Mouse (Mus musculus) forebrain, embryonic 11.5 days (tissue): Measurements from ENCODE around the gene Tpst2. TPM values are rescaled to one million over a fixed set of nuclear protein-coding genes. Genes with fewer than 3 reads are reported as not detected.

Source experiments
- ATAC-seq: fragments of 200-750 bp; cut with Nextera tagmentation; replicated peaks from 2 replicates; pipeline ENCODE4 v1.8.0; 2017; ENCODE audit warnings: moderate TSS enrichment; ENCODE audit not compliant: low FRiP score
- DNase-seq: peaks from one replicate; pipeline ENCODE4 v3.0.0-alpha.2; 2017; ENCODE audit warnings: low spot score
- H3K27ac ChIP-seq: fragments of 300-500 bp; sonication (generic); 2 replicates; pipeline ENCODE4 v1.5.1; 2014; ENCODE audit warnings: low read depth, low read length
- H3K27me3 ChIP-seq: fragments of 300-500 bp; sonication (generic); 2 replicates; pipeline ENCODE4 v1.6.1; 2014; ENCODE audit warnings: mild to moderate bottlenecking, low read length, mixed read lengths; ENCODE audit not compliant: control insufficient read depth, insufficient read depth
- H3K36me3 ChIP-seq: fragments of 300-500 bp; sonication (generic); 2 replicates; pipeline ENCODE4 v1.6.1; 2014; ENCODE audit warnings: mild to moderate bottlenecking, low read length, moderate library complexity, mixed read lengths; ENCODE audit not compliant: control insufficient read depth, insufficient read depth
- H3K4me1 ChIP-seq: fragments of 300-500 bp; sonication (generic); replicated peaks from 2 replicates; pipeline ENCODE4 v1.6.1; 2014; ENCODE audit warnings: low read length, mixed read lengths; ENCODE audit not compliant: control insufficient read depth, insufficient read depth
- H3K4me2 ChIP-seq: fragments of 300-500 bp; sonication (generic); 2 replicates; pipeline ENCODE4 v1.6.1; 2014; ENCODE audit warnings: low read depth, mild to moderate bottlenecking, low read length, moderate library complexity, mixed read lengths; ENCODE audit not compliant: severe bottlenecking
- H3K4me3 ChIP-seq: fragments of 300-500 bp; sonication (generic); 2 replicates; pipeline ENCODE4 v1.5.1; 2014; ENCODE audit warnings: low read depth, low read length
- H3K9ac ChIP-seq: fragments of 300-500 bp; sonication (generic); 2 replicates; pipeline ENCODE4 v1.6.1; 2014; ENCODE audit warnings: low read length
- H3K9me3 ChIP-seq: fragments of 300-500 bp; sonication (generic); 2 replicates; pipeline ENCODE4 v1.6.1; 2016; ENCODE audit warnings: low read length, mixed read lengths; ENCODE audit not compliant: control insufficient read depth
- WGBS: fragments of 180-500 bp; shearing (Covaris S2); extraction: QIAGEN DNeasy Blood & Tissue Kit; methylation state at CpG from one replicate; pipeline ENCODE4 v1.1.7; 2014; 5-methylcytosine and 5-hydroxymethylcytosine counted together
- polyA plus RNA-seq: library from polyadenylated mRNA; unstranded; fragments of >200 nt; fragmentation: Nextera tagmentation; extraction: Ambion mirVana; gene quantifications from 2 replicates; pipeline ENCODE4 v1.2.1, GENCODE M21; 2014

Tpst2 gene
- polyA plus RNA-seq, 1 experiment from 2014 or later, result 30.9 TPM

GRCm38 (mm10) chr5:112329805-112330564, 53.5 kb downstream of the Tpst2 start:
- Histone ChIP-seq H3K9ac (no peak overlapping the region), H3K4me3 (no peak overlapping the region), H3K27ac (no peak overlapping the region), H3K27me3 (no peaks in the 10 kb centered on the region), H3K9me3 (no peaks in the 10 kb centered on the region), H3K4me2 (no peak overlapping the region), H3K36me3 (peaks cover 26% of the 10 kb centered on the region), H3K4me1 (peaks cover 7% of the 10 kb centered on the region; the same call in 1 of the 2 replicates)
- no peak for DNase-seq
- WGBS, result 90% methylated on average over 14 of the region's 14 CpGs
- ATAC-seq, result no peak

GRCm38 (mm10) chr5:112335473-112335872, 59.0 kb downstream of the Tpst2 start:
- Histone ChIP-seq H3K36me3 (peaks cover 49% of the 10 kb centered on the region), H3K27me3 (no peaks in the 10 kb centered on the region), H3K9me3 (no peaks in the 10 kb centered on the region), H3K4me1 (no peaks in the 10 kb centered on the region), H3K4me3 (no peak overlapping the region), H3K27ac (no peak overlapping the region), H3K4me2 (no peak overlapping the region), H3K9ac (no peak overlapping the region)
- DNase-seq, result peak; percentile 72
- ATAC-seq, result no peak
- 12% methylated on average over 2 of the region's 2 CpGs for WGBS

GRCm38 (mm10) chr5:112337004-112337403, 60.5 kb downstream of the Tpst2 start:
- H3K27ac ChIP-seq, result no peak overlapping the region
- 95% methylated on average over 22 of the region's 22 CpGs for WGBS
- no peaks in the 10 kb centered on the region for H3K9me3 ChIP-seq
- H3K4me3 ChIP-seq, result no peak overlapping the region
- DNase-seq (no peak), ATAC-seq (no peak)
- no peak overlapping the region for H3K9ac ChIP-seq
- H3K4me2 ChIP-seq, result no peak overlapping the region
- H3K27me3 ChIP-seq, result no peaks in the 10 kb centered on the region
- peaks cover 3% of the 10 kb centered on the region; the same call in 1 of the 2 replicates for H3K4me1 ChIP-seq
- peaks cover 41% of the 10 kb centered on the region for H3K36me3 ChIP-seq

- Histone ChIP-seq H3K4me1 (peaks cover 8% of the 10 kb centered on the region; the same call in 1 of the 2 replicates), H3K4me3 (no peak overlapping the region), H3K36me3 (peaks cover 30% of the 10 kb centered on the region), H3K27me3 (no peaks in the 10 kb centered on the region), H3K27ac (no peak overlapping the region), H3K4me2 (no peak overlapping the region), H3K9ac (no peak overlapping the region), H3K9me3 (no peaks in the 10 kb centered on the region)
- 86% methylated on average over 7 of the region's 7 CpGs for WGBS
- DNase-seq (no peak), ATAC-seq (no peak)
Measured at GRCm38 (mm10) chr5:112339215-112339614, 62.7 kb downstream of the Tpst2 start.

- Histone ChIP-seq H3K9me3 (no peaks in the 10 kb centered on the region), H3K9ac (peak within 1 kb of the TSS; percentile 79), H3K4me3 (peak within 1 kb of the TSS; percentile 95), H3K4me1 (peaks cover 8% of the 10 kb centered on the region; the same call in 1 of the 2 replicates), H3K36me3 (peaks cover 6% of the 10 kb centered on the region; the same call in 1 of the 2 replicates), H3K27ac (0 out of 2 replicates have a peak within 1 kb of the TSS, but pooled peaks have one; percentile 31), H3K27me3 (no peaks in the 10 kb centered on the region), H3K4me2 (peak within 1 kb of the TSS; percentile 52)
- ATAC-seq (peak; percentile 75), DNase-seq (peak; percentile 94)
- WGBS, result 2% methylated on average over 63 of the region's 64 CpGs
Measured at GRCm38 (mm10) chr5:112342463-112343204, 66.1 kb downstream of the Tpst2 start, which contains the start of the genes Srrd and Hps4. Gene Srrd (minus strand): TSS chr5:112343040. Gene Hps4 (plus strand): TSS chr5:112343083.

GRCm38 (mm10) chr5:112343205-112343595, 66.7 kb downstream of the Tpst2 start:
- Histone ChIP-seq H3K4me1 (peaks cover 8% of the 10 kb centered on the region; the same call in 1 of the 2 replicates), H3K4me3 (peak overlapping the region; percentile 95), H3K9ac (peak overlapping the region; percentile 79), H3K36me3 (peaks cover 2% of the 10 kb centered on the region; the same call in 1 of the 2 replicates), H3K27ac (0 out of 2 replicates have a peak overlapping the region, but pooled peaks have one; percentile 31), H3K27me3 (no peaks in the 10 kb centered on the region), H3K9me3 (no peaks in the 10 kb centered on the region), H3K4me2 (peak overlapping the region; percentile 52)
- under 1% methylated on average over 24 of the region's 24 CpGs for WGBS
- DNase-seq (no peak), ATAC-seq (peak; percentile 69)

GRCm38 (mm10) chr5:112344092-112344960, 67.8 kb downstream of the Tpst2 start:
- H3K27ac ChIP-seq, result no peak overlapping the region
- peaks cover 8% of the 10 kb centered on the region; the same call in 1 of the 2 replicates for H3K4me1 ChIP-seq
- DNase-seq, result no peak
- H3K27me3 ChIP-seq, result no peaks in the 10 kb centered on the region
- no peak for ATAC-seq
- 79% methylated on average over 6 of the region's 6 CpGs for WGBS
- H3K9ac ChIP-seq, result no peak overlapping the region
- no peak overlapping the region for H3K4me3 ChIP-seq
- H3K4me2 ChIP-seq, result no peak overlapping the region
- no peaks in the 10 kb centered on the region; the same call in 1 of the 2 replicates for H3K36me3 ChIP-seq
- no peaks in the 10 kb centered on the region for H3K9me3 ChIP-seq
